Mouse (Mus musculus): Measurements from ENCODE around the gene Rsad2. TPM values are rescaled to one million over a fixed set of nuclear protein-coding genes. Genes with fewer than 3 reads are reported as not detected.

Gene Rsad2
- total and polyA plus RNA-seq, 3 experiments, result 7.4 to 14.4 (median 8.2) TPM

GRCm38 (mm10) chr12:26393291-26393690 is 63.0 kb downstream of the Rsad2 start:
- intact Hi-C loops (cut with DNase I), result no loop called here
- Histone ChIP-seq H3K36me3 (ENCODE audit: control insufficient read depth, insufficient read depth, low read length) (no peaks in the 10 kb centered on the region; the same call in none of the 2 replicates), H3K27me3 (ENCODE audit: control insufficient read depth, insufficient read depth, low read length) (no peaks in the 10 kb centered on the region), H3K4me1 (ENCODE audit: control insufficient read depth, insufficient read depth, low read length) (peaks cover under 1% of the 10 kb centered on the region), H3K9ac (ENCODE audit: low read depth, low read length) (no peak overlapping the region), H3K79me2 (replicated peaks; ENCODE audit: control insufficient read depth, insufficient read depth, low read length) (no peaks in the 10 kb centered on the region; the same call in 1 of the 2 replicates), H3K4me3 (no peak overlapping the region), H3K27ac (no peak overlapping the region)
- no peak for DNase-seq
- TF ChIP-seq EP300 (IDR thresholded peaks at IDR 0.05; ENCODE audit: insufficient read depth, low read depth, low read length) (no peak), CTCF (IDR thresholded peaks at IDR 0.05) (no peak), POLR2A (IDR thresholded peaks at IDR 0.05; ENCODE audit: insufficient read depth, low read depth, low read length) (no peak)
- WGBS, result 67% methylated on average over 5 of the region's 5 CpGs

Small RNA genes lying within 50 kb of the gene (microRNA-seq; reads per million reads assigned to microRNA genes)
- gene Mir6538, result 29.7 to 72.4 reads per million in 2 experiments

Other genes with a start within 250 kb of the Rsad2 start
- 10 to 100 TPM; 12.7 to 13.4 TPM for gene Rnf144a, start 41.2 kb downstream of the Rsad2 start, total RNA-seq (2021)
- 11.5 and 17.2 TPM in 2 replicates for gene Rnf144a, start 41.2 kb downstream of the Rsad2 start, polyA plus RNA-seq (2012; rRNA removed)
- 1 to 10 TPM; 4.2 to 4.5 TPM for gene Cmpk2, start 12.8 kb upstream of the Rsad2 start, total RNA-seq (2021)
- 3.8 and 6.6 TPM in 2 replicates for gene Cmpk2, start 12.8 kb upstream of the Rsad2 start, polyA plus RNA-seq (2012; rRNA removed)

Measured in heart, adult 2 months (tissue).